Comparison of ENCODE assay signal across 8 mouse cellular contexts in the genomic region with DNA sequence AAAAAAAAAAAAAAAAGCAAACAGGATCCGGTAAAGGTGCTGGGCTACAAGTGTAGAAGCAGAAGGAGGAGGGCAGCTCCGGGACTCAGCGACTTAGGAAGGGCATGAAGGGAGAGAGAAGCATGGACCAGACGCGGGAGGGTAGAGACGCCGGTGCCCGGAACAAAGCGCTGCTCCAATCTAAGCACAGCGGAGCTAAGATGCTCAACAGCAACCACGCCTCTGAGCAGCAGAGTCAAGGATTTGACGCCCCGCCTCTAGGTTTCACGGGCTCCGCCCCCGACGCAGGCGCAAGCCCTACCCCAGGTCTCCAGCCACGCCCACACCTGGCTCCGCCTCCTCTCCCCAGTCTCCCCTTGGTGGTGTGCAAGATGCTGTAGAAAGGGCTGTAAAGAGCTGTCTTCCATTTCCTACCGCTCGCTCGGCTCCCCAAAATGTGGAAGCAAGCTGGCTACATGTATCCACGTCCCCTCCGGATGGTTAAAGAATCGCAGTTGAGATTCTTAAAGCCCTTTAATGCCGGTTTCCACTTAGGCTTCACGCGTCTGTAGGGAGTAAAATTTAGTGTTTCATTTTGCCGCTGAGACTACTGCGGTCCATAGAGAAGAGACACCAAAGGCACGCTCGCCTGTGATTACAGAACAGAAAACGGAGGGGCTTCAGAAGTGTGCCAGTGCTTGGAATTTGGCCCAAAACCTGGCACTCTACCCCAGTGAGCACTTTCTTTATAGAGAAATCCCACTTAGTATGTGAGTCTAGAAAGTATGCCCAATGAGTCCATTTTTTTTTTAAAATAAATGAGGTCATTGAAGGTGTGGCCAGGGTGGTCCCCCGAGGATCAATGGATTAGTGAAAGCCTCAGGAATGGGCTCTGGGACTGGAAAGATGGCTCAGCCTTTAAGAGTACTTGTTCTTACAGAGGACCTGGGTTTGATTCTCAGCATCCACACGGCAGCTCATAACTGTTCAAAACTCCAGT. TPM values are rescaled to one million over a fixed set of nuclear protein-coding genes. Genes with fewer than 3 reads are reported as not detected.
A peak's percentile ranks its signal among the peaks of the same experiment; 100 is the strongest.
DNase-seq lines count a peak whose midpoint lies in the region; ATAC-seq and TF ChIP-seq lines count a peak whose summit lies in the region.

Sarm1 (minus strand) TSS at position 211 of the 979 bp plus-strand sequence.

- H3K9me3 ChIP-seq in embryonic facial prominence, embryonic 14.5 days (ENCODE audit: control insufficient read depth, low read length), result no peaks in the 10 kb centered on the region
- no peaks in the 10 kb centered on the region for H3K9me3 ChIP-seq in limb, embryonic 14.5 days (ENCODE audit: control insufficient read depth, low read length)
- H3K9me3 ChIP-seq in midbrain, postnatal 0 days (ENCODE audit: low read length), result no peaks in the 10 kb centered on the region

- peak within 1 kb of the TSS; percentile 60 for H3K9ac ChIP-seq in embryonic facial prominence, embryonic 14.5 days (ENCODE audit: low read depth, low read length)
- peak within 1 kb of the TSS; percentile 45 for H3K9ac ChIP-seq in limb, embryonic 14.5 days (ENCODE audit: low read depth, low read length, severe bottlenecking)
- peak within 1 kb of the TSS; percentile 83 for H3K9ac ChIP-seq in midbrain, postnatal 0 days (replicated peaks; ENCODE audit: low read length, poor library complexity, severe bottlenecking)

- peaks cover 12% of the 10 kb centered on the region; the same call in 1 of the 2 replicates for H3K4me1 ChIP-seq in embryonic facial prominence, embryonic 14.5 days (ENCODE audit: control insufficient read depth, insufficient read depth, low read length)
- peaks cover 12% of the 10 kb centered on the region; the same call in 1 of the 2 replicates for H3K4me1 ChIP-seq in limb, embryonic 14.5 days (ENCODE audit: control insufficient read depth, insufficient read depth, low read length)
- H3K4me1 ChIP-seq in midbrain, postnatal 0 days (ENCODE audit: insufficient read depth, low read length), result peaks cover 5% of the 10 kb centered on the region; the same call in 1 of the 2 replicates

- H3K4me2 ChIP-seq in embryonic facial prominence, embryonic 14.5 days (ENCODE audit: low read depth, low read length), result peak within 1 kb of the TSS; percentile 97
- peak within 1 kb of the TSS; percentile 97 for H3K4me2 ChIP-seq in limb, embryonic 14.5 days (replicated peaks; ENCODE audit: low read depth, low read length, severe bottlenecking)
- H3K4me2 ChIP-seq in midbrain, postnatal 0 days (ENCODE audit: low read depth, low read length, poor library complexity, severe bottlenecking), result peak within 1 kb of the TSS; percentile 76

- peak within 1 kb of the TSS; percentile 50 for H3K4me3 ChIP-seq in embryonic facial prominence, embryonic 14.5 days (ENCODE audit: low read depth, low read length)
- peak within 1 kb of the TSS; percentile 47 for H3K4me3 ChIP-seq in limb, embryonic 14.5 days (replicated peaks; ENCODE audit: low read length)
- H3K4me3 ChIP-seq in midbrain, postnatal 0 days (ENCODE audit: low read depth, low read length), result peak within 1 kb of the TSS; percentile 78

- peaks cover 28% of the 10 kb centered on the region for H3K27me3 ChIP-seq in embryonic facial prominence, embryonic 14.5 days (replicated peaks; ENCODE audit: control insufficient read depth, insufficient read depth, low read length)
- H3K27me3 ChIP-seq in limb, embryonic 14.5 days (ENCODE audit: control insufficient read depth, insufficient read depth, low read length), result peaks cover 10% of the 10 kb centered on the region
- no peaks in the 10 kb centered on the region for H3K27me3 ChIP-seq in midbrain, postnatal 0 days (ENCODE audit: insufficient read depth, low read length)

- peak within 1 kb of the TSS; percentile 10; the same call in 1 of the 2 replicates for H3K27ac ChIP-seq in embryonic facial prominence, embryonic 14.5 days (replicated peaks; ENCODE audit: low read depth, low read length)
- no peak within 1 kb of the TSS for H3K27ac ChIP-seq in limb, embryonic 14.5 days (replicated peaks; ENCODE audit: low read depth, low read length)
- peak within 1 kb of the TSS; percentile 94 for H3K27ac ChIP-seq in midbrain, postnatal 0 days (ENCODE audit: low read depth, low read length)

- peak; percentile 98 for ATAC-seq in embryonic facial prominence, embryonic 14.5 days (ENCODE audit: low read depth)
- ATAC-seq in limb, embryonic 14.5 days (ENCODE audit: low FRiP score, low read depth), result peak; percentile 94
- peak; percentile 95 for ATAC-seq in midbrain, postnatal 0 days (ENCODE audit: low FRiP score)

- 0 out of 2 replicates have a peak, but pooled peaks have one; percentile 37 for TF ChIP-seq POLR2A in limb, embryonic 14.5 days (IDR thresholded peaks at IDR 0.05; ENCODE audit: borderline replicate concordance, extremely low read depth, insufficient read depth, insufficient read length)

- WGBS in embryonic facial prominence, embryonic 14.5 days, result 3% methylated on average over 31 of the region's 36 CpGs
- WGBS in limb, embryonic 14.5 days, result 3% methylated on average over 29 of the region's 36 CpGs
- WGBS in midbrain, postnatal 0 days, result 3% methylated on average over 35 of the region's 36 CpGs

- peak; percentile 32 for TF ChIP-seq CTCF in midbrain, postnatal 0 days (IDR thresholded peaks at IDR 0.05)

- no peaks in the 10 kb centered on the region for H3K36me3 ChIP-seq in embryonic facial prominence, embryonic 14.5 days (ENCODE audit: control insufficient read depth, insufficient read depth, low read length)
- H3K36me3 ChIP-seq in limb, embryonic 14.5 days (ENCODE audit: control insufficient read depth, insufficient read depth, low read length), result no peaks in the 10 kb centered on the region
- no peaks in the 10 kb centered on the region for H3K36me3 ChIP-seq in midbrain, postnatal 0 days (ENCODE audit: insufficient read depth, low read length)

- peak; percentile 95 for DNase-seq in 3134 (ENCODE audit: extremely low read depth, insufficient read length, low spot score)
- DNase-seq in adrenal gland, postnatal 4 days (ENCODE audit: low spot score in 2 of 2), result peak; percentile 70 to 76
- DNase-seq in embryonic facial prominence, embryonic 14.5 days (ENCODE audit: low spot score), result peak; percentile 97
- peak; percentile 91 for DNase-seq in heart, adult 8-10 months (ENCODE audit: low spot score)
- peak; percentile 94 for DNase-seq in kidney, adult 9 months
- peak; percentile 94 for DNase-seq in limb, embryonic 14.5 days (ENCODE audit: low spot score)
- DNase-seq in midbrain, postnatal 0 days (ENCODE audit: low spot score), result peak; percentile 98
- peak; percentile 88 to 92 for DNase-seq in spleen, postnatal 14 days (ENCODE audit: low spot score in 2 of 2)

RNA-seq across cellular contexts. Expression of gene Sarm1, which starts in this region (rescaled TPM):
- 10 to 100 TPM in 1 of 2 experiments, 1 to 10 TPM in 1; 7.7 to 10.2 TPM for total RNA-seq in adrenal gland, postnatal 4 days (2021)
- polyA plus RNA-seq in embryonic facial prominence, embryonic 14.5 days (2014; fragmentation: Nextera tagmentation; extraction: Ambion mirVana), result 3.9 and 4.0 TPM in 2 replicates
- under 1 TPM; 0.38 to 0.81 (median 0.48) TPM for total RNA-seq in heart, adult 8-10 months (2022)
- 2.1 TPM in 2 replicates for polyA plus RNA-seq in limb, embryonic 14.5 days (2012; rRNA removed)
- polyA plus RNA-seq in limb, embryonic 14.5 days (2014; fragmentation: Nextera tagmentation; extraction: Ambion mirVana), result 1.7 and 2.6 TPM in 2 replicates
- total RNA-seq in midbrain, postnatal 0 days (2014; rRNA removed), result 63.2 and 66.3 TPM in 2 replicates
- polyA plus RNA-seq in midbrain, postnatal 0 days (2015; fragmentation: Nextera tagmentation; extraction: Ambion mirVana), result 39.8 and 40.1 TPM in 2 replicates

Comparison
In these comparisons a context has a peak if more than half of its experiments do, and no peak if none do; other contexts are left out.
1. RNA of gene Sarm1 (total RNA-seq): 63.2 to 66.3 TPM in midbrain, postnatal 0 days and 7.7 to 10.2 TPM in adrenal gland, postnatal 4 days; 0.38 to 0.81 TPM in heart, adult 8-10 months; every median in the first group is over 4 times any median in the second.
2. Peak in DNase-seq in heart, adult 8-10 months; RNA of the gene not detected or under 1 TPM.
3. Peak in every context shown above with its lines, with median percentiles within 50 percentile points of each other: DNase-seq, ATAC-seq, H3K4me2 ChIP-seq, H3K4me3 ChIP-seq and H3K9ac ChIP-seq.